Mouse (Mus musculus): Measurements from ENCODE around the gene Prl7b1.

The Prl7b1 gene

DNA sequence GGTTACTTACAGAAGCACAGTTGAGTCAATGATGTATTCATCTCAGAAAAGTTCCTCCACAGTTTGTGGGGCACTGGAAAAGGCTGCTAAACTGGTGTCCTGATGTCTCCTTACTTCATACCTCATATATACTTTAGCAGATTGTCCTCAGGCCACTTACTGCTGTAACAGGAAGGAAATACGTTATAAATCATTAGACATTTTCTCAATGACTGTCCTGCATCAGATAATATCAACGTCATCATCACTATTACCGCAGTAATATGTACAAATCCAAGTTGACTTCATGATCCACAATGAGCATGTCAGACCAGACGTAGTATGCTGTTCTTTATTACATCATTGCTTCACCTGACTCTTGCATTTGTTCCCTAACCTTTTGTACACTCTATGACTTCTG is at the start of gene Prl7b1:
TSS of gene Prl7b1 (minus strand) at position 101 of the 400 bp plus-strand sequence.
- in situ Hi-C loops (cut with MboI): no loop called here

DNA sequence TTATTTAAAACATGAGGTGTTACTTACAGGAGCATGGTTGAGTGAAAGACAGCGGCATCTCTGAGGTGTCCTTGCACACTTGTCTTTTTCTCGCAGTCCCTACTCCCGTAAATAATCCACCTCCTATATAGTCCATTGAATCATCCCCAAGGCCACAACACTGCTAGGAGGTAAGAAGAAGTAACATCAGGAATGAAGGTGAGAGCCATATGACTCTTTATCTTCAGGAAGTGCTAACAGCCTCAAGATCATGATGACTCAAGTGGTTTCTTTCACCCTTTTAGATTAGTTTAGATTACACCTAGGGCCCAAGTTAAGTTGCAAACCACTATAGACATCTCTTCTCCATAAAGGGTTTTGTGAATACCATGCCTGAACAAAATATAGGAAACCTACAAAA is 32.0 kb upstream of the Prl7b1 start, which contains the start of gene Prl7a1:
TSS of gene Prl7a1 (minus strand) at position 101 of the 400 bp plus-strand sequence.
- in situ Hi-C loops (cut with MboI): no loop called here

- in situ Hi-C loops (cut with MboI): no loop called here
Measured at GRCm38 (mm10) chr13:27582071-27582470, 28.3 kb downstream of the Prl7b1 start, which contains the start of gene Prl8a1. Gene Prl8a1 (minus strand): TSS chr13:27582171.

DNA sequence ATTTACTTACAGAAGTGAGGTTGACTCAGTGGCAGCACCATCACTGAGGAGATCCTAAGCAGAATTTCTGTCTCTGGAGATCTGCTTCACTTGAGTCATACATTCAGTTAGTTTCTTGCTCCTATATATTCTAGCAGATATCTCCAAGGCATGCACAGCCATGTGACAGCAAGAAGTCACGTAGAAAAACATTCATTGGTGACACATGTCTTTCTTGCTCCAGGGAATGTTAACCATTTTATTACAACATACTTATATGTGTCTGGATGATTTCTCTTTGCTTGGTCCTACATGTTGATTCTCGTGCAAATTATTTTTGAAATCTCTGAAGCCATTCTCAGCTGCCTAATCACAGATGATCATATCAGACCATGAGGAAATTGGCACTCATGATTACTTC is 45.9 kb downstream of the Prl7b1 start, which contains the start of gene Prl8a9:
TSS of gene Prl8a9 (minus strand) at position 101 of the 400 bp plus-strand sequence.
- in situ Hi-C loops (cut with MboI): no loop called here

GRCm38 (mm10) chr13:27553336-27553735 is 57.0 kb downstream of the Prl7b1 start:
- in situ Hi-C loops (cut with MboI): no loop called here

Data from mature B cell (primary cell).